Mouse (Mus musculus): ENCODE measurements around the gene Cadm1. TPM values are rescaled to one million over a fixed set of nuclear protein-coding genes. Genes with fewer than 3 reads are reported as not detected.

Gene Cadm1
- 9.2 TPM for polyA plus RNA-seq (2014; fragmentation: Illumina TruSeq; extraction: RNeasy Lipid Tissue Mini Kit (QIAGEN cat#74804); ENCODE audit: low read depth, low replicate concordance)

DNA sequence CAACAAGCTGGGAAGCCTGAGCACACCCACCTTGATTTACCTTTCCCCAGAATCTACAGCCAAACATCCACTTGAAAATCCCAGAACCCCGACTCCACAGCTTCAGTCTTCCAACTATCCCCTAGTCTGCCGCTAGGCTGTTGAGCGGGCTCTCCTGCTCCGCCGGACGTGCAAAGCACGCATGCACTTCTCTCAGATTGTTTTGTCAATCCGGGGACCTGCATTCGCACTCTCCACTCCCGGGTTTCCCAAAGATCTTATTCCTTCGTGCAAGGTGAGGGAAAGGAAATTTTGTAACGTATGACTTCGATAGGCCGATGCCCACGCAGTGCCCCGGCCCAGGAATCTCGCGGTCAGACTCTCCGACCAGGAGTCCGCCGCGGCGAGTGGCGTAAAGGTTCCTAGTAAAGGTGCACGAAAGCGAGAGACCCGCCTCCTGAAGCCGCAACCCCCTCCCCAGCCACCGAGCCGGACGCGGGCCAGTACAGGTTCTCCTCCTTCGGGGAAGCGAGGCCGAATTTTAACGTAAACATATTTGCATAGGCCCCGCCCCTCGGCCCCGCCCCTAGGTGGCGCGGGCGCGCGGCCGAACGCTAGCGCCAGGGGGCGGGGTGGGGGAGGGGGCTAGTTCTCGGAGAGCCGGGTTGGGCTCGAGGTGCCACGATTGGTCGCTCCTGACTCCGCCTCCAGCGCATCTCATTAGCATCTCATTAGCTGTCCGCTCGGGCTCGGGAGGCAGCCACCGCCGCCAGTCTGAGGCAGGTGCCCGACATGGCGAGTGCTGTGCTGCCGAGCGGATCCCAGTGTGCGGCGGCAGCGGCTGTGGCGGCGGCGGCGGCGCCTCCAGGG, at the start of gene Cadm1:
Cadm1 (plus strand) TSS at position 572 of the 849 bp plus-strand sequence.

